Mouse (Mus musculus) cerebellum, postnatal 4 days (tissue): ENCODE measurements at regions not wholly inside any gene's neighbourhood (a gene's known extent, or its start where the extent isn't known, plus 50 kb on each side); places are given as distances from the start of the nearest gene placed in this dataset.

Experiments
- DNase-seq, 2 experiments: peaks; one replicate each; pipeline ENCODE4 v3.0.0; 2022; ENCODE audit warnings: low spot score in 2 of 2, mixed read lengths in 1 of 2

- no peak for DNase-seq
These were observed 355.5 kb downstream of the Anxa1 start for GRCm38 (mm10) chr19:20035223-20035622.

GRCm38 (mm10) chr19:20027667-20028282, 363.0 kb downstream of the Anxa1 start:
- DNase-seq = no peak

- no peak for DNase-seq
These were observed 376.6 kb downstream of the Anxa1 start for GRCm38 (mm10) chr19:20014114-20014513.

GRCm38 (mm10) chr19:20009801-20010441, 380.8 kb downstream of the Anxa1 start:
- peak in 1 of 2 experiments; percentile 75 for DNase-seq

DNA sequence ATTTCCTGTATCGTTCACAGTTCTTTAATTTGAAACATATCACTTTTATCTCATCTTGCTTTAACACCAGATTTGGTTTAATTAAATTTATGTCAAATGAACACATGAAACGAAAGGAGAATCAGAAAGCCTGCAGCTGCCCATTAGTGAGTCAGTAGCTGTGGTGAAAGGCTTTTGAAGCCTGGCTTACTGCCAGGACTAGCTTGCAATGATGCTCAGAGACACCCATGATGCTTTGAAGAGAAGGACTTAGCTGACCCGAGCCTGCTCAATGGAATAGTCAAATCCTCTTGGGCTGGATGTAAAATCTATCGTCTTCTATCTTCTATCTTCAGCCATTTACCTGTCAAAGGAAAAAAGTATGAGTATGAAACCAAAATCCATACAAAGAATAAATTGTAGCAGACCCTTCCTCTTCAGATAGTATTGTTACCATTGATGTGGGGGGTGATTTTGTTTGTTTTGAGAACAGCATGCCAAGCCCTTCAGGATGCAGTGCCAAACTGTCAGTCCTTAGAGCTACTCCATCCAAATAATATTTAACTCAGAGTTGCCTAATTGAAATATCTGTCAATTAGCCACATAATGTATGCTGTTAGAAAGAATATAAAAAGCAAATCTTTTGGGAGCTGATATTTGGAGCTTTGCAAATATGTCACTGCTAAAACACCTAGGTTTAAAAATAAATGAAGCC, 384.7 kb downstream of the Anxa1 start:
- peak in 1 of 2 experiments; percentile 50 for DNase-seq

- DNase-seq = no peak
These were observed 403.5 kb downstream of the Anxa1 start for GRCm38 (mm10) chr19:19987255-19987654.

DNA sequence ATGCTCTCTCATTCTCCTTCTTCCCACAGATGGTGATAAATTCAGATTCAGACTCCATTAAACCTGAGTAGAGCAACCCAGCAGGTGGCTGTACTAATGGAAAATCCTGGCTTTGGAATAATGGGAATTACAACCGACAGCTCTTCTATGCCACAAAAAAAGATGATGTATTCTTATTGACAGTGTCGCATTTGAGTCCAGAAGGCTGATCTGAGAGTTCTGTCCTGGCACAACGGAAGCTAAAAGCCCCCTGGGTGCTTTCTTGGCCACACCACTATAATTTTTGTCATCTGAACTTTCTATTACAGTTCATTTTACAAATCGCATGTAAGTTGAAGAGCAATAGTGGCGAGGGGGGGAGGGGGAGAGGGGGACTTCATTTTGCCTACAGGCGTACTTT, 411.9 kb downstream of the Anxa1 start:
- no peak for DNase-seq

DNA sequence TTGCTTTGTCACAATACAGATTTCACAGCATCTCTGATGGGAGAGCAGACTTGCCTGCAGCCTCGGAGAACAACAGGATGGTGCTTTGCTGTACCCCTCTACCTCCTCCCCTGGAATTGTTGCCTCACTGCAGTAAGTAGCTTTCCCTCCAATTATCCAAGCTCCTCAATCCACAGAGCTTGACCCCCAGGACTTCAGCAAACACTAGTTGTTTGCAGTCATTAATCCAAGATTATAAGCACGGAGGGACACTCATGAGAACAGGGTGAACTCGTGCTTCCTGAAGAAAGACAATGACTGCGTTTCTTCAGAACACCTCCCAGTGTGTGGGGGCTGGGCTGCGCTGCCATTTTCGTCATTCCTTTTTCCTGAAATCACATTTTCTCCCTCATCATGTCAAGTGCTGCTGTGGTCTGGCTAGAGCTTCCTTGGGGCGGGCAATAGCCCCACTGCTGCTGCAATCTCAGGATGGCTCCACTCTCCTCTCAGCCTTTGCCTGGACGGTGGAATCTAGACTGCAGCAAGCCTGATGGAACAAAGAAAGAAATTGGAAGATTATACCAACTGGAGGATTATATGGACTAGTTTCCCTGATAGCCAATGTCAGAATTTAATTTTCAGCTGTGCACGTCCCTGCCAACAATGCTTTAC, 413.0 kb downstream of the Anxa1 start:
- no peak for DNase-seq

DNA sequence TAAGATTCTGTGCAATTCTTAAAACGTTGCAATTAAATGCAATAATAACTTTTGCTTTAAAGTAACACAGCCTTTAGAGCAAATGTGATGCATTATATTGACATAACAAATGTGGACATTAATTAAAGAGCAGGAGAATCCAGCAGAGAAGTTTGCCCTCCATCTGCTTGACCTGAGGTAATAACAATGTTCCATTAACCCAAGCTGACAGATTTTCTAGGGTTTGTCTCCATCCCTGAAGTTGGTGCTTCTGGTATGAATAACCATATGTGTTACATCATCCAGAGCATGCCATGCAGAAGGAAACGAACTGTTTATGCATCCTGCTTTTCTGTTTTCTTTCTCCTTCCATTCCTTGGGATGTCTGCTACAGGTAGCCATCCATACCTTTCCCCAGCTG, 414.0 kb downstream of the Anxa1 start:
- no peak for DNase-seq

DNA sequence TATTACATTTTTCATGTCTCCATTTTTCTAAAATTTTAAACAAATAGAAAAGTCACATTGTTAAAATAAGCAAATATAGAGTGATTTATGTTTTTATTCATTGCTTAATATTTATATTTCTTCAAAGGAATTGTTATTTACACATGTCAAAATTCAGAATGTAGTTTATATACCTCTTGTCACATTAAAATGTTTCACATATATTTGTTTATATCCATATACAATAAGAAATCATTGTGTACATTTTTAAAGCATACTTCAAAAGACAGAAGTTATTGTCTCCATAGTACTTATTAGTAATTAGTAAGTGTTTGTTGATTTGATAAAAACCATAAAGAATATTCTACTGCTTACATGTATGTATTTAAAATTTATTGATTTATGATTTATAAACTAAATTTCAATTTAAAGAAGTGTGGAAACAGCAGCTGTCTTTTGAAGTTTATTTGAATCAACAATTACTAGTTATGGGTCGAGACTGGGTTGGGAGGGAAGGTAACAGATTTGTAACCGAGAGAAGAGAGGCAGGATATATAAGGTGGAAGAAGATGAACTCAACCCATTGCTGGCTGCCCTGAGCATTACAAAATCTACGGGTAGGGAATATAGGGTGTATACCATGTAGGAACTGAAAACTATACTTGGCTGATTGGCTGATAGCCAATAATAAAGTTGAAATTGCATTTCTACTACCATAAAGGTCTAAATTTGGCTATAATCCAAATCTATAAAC, 420.8 kb downstream of the Anxa1 start:
- DNase-seq = no peak

DNA sequence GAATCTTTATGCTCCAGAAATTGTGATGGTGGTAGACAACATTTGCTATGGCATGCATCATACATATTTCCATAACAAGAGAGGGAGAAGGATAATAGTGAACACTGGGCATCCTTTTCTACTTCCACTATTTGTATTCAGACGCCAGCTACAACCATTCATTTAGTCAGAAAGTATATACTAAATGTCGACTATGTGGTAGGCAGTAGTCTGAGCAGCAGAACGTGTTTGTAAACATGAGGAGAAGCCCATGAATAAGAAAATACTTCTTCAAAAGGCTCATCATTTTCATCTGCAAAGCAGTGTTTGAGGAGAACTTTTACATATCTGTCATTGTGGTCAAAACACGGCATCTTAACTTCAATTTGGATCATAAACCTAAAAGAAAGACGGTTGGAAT, 421.4 kb downstream of the Anxa1 start:
- DNase-seq = no peak

- DNase-seq = no peak
These were observed 445.5 kb downstream of the Anxa1 start for GRCm38 (mm10) chr19:19945247-19945646.

DNA sequence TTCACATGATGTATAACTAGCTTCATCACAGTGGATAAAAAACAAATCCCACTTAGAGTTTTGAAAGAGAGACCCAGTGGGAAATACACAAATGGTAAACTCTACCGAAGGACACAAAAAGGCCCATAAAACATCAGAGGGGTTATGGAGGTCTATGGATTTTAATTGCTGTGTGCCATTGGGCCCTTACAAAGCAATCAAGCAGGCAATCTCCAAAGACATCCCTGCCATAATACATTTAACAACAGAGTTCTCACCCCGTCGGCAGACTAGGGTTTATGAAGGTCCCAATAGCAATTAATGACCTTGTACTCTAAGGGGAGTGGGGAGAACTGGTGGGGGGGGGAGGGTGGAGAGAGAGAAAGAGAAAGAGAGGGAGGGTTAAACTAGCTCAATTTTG, 448.0 kb downstream of the Anxa1 start:
- DNase-seq = no peak

DNA sequence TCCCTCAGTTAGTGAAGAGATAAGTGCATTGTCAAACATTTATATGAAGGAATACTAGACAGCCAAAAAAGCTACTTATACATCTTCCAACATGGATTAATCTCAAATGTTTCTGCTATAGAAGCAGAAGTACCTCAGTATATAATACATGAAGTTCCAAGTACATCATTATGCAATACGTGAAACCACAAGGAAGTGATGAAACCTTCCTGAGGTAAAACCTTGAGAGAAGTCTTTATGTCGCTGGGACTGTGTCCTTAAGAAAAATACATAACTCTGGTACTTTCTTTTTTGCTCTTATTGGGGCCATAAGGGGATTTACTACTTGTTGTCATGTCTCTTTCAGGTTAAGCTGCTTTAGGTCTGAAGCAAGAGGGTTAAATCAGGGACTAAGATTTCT, 469.6 kb downstream of the Anxa1 start:
- no peak for DNase-seq

- DNase-seq = no peak
These were observed 504.6 kb downstream of the Anxa1 start for GRCm38 (mm10) chr19:19885933-19886710.

DNA sequence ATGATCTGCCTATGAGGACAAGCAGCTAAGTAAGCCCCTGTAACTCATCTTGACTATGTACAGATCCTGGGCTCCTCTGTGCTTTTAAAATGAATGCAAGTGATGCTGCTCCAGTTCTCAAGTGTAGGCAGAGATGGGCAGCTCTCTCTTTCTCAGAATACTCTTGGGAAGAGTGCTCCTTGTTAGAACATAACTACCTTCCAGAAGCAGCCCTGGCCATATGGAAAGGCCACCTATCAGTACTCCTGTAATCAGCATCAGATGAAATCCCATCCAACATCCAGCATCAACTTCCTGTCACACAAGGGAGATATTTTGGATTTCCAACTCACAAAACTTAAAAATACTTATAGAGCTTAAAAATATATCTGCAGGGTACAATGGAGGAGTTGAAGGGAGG, 509.8 kb downstream of the Anxa1 start:
- DNase-seq = no peak

DNA sequence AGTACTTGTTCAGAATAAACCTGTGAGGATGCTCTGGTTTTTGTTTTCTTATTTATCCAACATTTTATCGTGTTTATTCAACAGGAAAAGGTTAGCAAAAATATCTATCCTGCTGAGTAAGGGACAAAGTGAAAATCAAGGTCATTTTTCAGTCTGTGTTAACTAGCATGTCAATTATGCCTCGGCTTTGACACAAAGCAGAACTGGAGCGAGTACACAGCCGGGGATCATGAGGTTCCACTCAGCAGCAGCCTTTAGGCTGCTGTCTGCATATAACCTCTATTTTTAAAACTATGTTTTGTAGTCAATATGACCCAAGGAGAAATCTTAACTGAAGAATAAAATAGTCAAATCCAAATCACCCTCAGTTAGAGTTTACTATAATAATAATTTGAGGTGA, 542.6 kb downstream of the Anxa1 start:
- DNase-seq = no peak

GRCm38 (mm10) chr19:19807992-19808391, 582.8 kb downstream of the Anxa1 start:
- DNase-seq = no peak

DNA sequence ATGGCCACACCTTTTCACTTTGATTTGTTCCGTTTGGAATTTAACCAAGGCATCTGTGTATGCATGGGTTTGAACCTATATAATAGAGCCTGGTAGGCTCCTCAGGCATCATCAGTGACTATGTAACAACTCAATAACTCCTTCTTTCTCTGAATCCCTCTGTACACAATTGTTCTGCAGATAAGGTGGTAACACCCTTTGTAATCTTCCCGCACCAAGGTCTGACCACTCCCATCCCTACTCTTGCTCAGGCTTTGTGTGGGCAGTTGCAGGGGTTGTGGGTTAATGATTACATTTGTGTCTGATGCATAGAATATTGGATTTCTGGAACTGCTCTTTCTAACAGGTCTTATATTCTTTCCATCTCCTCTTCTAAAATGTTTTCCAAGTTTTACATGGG, 596.9 kb downstream of the Anxa1 start:
- DNase-seq = no peak

GRCm38 (mm10) chr19:19783507-19783906, 607.2 kb downstream of the Anxa1 start:
- no peak for DNase-seq

- no peak for DNase-seq
These were observed 612.9 kb downstream of the Anxa1 start for GRCm38 (mm10) chr19:19777891-19778290.
